Mouse (Mus musculus) common myeloid progenitor, adult 5-6 weeks (primary cell): ENCODE results near the gene Olfr635. TPM values are rescaled to one million over a fixed set of nuclear protein-coding genes. Genes with fewer than 3 reads are reported as not detected.
"Not testable (repeated sequence)": the region's sequence is repeated elsewhere in the genome, so short reads cannot be mapped to it uniquely, and the experiment has no call there.

ENCODE experiments used
- ATAC-seq: replicated peaks from 2 replicates; pipeline ENCODE4 v1.8.0; 2016; ENCODE audit warnings: low read depth, mild to moderate bottlenecking, moderate TSS enrichment, inconsistent platforms; ENCODE audit not compliant: poor library complexity, severe bottlenecking
- total RNA-seq: library from RNA; stranded (forward); fragments of 200-1000, 187-1606 nt; gene quantifications from 2 replicates; pipeline ENCODE4 v1.2.3, GENCODE M21; 2017

Olfr635 gene
- not detected in 2 replicates for total RNA-seq

DNA sequence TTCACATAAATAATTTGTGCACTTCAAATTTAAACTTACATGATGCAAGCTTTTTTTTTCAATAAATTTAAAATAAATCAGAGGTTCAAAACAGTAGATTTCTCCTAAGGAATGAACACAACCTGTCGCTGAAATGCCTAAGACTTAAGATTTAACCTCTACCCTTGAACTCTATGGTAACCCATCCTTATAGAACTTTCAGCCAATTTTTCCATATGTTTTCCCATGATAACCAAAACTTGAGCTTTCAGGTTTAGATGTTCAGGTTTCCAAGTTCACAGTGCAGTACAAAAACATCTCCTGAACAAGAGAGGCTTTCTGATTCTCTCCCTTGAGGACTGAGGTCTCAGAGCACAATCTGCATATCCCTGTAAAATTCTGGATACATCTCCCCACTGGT lies at the start of gene Olfr635:
Olfr635 (plus strand) TSS at position 301 of the 400 bp plus-strand sequence.
- ATAC-seq, result no peak

DNA sequence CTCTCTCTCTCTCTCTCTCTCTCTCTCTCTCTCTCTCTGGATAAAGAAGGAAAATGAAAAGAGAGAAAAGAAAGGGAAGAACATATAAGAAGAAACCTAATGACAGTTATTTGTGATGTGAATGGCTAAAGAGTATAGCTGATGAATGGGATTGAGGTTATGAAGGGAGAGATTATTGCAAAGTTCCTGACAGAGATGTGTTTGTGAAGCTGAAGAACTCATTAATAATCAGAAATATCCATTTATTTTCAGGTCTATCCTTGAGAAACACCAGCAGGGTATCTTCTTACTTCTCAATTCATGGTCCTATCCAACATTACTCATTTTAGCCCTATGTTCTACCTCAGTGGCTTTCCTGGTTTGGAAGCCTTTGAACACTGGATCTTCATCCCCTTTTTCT lies 42.4 kb upstream of the Olfr635 start, which contains the start of gene Olfr631:
Olfr631 (plus strand) TSS at position 301 of the 400 bp plus-strand sequence.
- no peak for ATAC-seq

DNA sequence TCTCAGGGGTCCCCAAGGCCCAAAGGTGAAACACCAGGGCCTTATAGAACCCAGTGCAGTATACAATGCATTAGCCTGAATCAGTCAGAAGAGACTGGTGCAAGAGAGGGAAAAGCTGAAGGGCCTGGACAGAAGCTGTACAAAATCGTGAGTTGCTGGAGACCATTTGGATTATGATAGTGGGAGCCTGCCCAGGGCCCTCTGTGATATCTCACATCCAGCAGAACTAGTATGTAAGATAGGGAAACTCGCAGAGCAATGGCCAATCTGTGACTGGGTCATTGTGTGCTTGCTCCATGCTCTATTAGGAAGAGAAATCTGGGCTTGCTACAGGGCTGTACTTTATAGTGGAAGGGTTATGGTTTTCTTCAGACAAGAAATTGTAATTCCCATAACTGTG lies 36.7 kb upstream of the Olfr635 start, which contains the start of gene Olfr632:
Olfr632 (plus strand) TSS at position 84 of the 400 bp plus-strand sequence.
- no peak for ATAC-seq

DNA sequence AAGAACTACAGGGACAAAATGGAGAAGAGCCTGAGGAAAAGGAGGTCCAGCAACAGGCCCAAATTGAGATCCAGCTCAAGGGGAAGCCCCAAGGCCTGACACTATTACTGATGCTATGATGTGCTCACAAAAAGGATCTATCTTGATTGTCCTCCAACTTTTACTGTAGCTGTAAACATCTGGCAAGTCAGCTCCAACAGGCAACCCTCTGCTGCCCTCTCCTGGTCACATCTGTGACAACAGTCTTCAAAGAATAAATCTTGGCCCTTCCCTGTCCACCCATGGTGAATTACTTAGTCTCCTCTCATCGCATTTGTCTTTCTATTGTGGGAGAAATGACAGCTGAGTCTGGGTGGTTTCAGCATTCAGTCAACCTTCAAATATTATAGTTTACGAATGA lies 28.2 kb upstream of the Olfr635 start:
- peak; percentile 99 for ATAC-seq

DNA sequence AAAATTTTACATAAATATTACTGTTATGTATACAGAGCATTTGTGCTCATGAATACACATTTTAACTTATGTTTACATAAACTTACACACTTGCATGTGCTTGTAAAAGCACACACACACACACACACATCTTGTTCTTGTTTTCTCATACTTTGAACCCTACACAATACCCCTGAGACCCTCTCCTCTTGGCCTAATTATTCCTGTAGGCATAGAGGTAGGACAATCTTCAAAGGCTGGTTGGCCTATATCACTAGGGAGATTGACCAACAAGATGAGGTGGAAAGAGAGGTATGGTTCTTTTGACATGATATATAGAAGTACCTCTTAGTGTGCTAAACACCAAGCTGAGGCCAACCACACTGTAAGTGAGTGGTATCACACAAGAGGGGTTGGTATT lies 26.8 kb upstream of the Olfr635 start, which contains the start of gene Olfr633:
Olfr633 (plus strand) TSS at position 301 of the 400 bp plus-strand sequence.
- no peak for ATAC-seq

DNA sequence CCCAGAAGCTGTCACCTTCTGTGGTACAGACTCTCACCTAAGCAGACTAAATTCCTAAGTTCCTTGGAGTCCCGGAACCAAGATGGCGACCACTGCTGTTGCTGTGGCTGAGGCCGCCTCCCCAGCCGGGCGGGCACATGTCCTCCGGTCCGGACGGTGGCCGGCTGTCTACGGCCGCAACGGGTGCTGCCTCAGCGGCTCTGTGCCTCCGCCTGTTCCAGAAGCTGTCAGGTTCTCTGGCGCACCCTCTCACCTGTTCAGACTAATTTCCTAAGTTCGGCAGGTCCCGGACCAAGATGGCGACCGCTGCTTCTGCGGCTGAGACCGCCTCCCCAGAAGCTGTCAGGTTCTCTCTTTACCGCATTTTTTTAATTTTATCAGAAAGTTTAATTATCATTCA lies 4.1 kb upstream of the Olfr635 start:
- not testable (repeated sequence) for ATAC-seq

DNA sequence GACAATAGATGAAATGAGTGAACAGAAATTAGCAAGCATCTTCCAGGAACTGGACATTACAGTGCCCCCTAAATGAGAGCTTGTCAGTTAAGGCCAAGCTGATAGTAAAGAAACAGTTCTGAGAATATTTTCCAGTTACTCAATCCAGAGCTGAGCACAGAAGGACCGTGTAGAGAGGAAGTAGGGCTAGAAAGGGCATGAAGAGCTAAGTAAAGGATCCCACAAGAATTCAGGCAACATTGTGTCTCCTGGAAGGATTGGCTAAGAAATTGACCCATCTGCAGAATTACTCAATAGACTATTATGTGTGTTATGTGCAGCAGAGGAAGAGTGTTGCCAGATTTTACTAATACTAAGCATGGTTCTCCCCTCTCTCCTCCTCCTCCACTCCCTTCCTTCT lies 830 bp downstream of the Olfr635 start:
- ATAC-seq, result peak; percentile 42; the same call in 1 of the 2 replicates

DNA sequence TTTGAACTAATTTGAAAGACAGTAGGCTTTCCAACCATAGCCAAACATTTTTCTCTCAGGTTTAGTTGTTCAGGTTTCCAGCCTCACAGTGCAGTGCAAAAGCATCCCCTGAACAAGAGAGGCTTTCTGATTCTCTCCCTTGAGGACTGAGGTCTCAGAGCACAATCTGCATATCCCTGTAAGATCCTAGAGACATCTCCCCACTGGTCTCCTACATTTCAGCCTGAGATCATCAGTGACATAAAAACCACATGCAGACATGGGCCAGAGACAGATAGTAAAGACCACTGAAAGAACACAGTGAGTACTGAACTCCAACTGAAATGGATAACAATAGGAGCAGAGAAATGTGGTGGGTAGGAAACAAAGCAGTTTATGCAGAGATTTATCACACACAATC lies 27.5 kb downstream of the Olfr635 start, which contains the start of gene Olfr638:
Olfr638 (plus strand) TSS at position 301 of the 400 bp plus-strand sequence.
- ATAC-seq, result no peak

DNA sequence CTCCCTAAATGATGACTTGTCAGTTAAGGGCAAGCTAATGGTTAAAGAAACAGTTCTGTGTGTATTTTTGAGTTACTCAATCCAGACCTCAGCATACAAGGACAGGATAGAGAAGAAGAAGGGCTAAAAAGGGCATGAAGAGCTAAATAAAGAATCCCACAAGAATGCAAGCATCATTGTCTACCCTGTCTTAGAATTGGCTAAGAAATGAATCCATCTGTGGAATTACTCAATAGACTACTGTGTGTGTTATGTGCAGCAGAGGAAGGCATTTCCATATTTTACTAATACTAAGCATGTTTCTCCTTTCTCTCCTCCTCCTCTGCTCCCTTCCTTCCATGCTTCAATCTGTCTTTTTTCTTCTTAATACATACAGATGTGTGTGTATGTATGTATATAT lies 28.2 kb downstream of the Olfr635 start:
- ATAC-seq, result 0 out of 2 replicates have a peak, but pooled peaks have one; percentile 45

DNA sequence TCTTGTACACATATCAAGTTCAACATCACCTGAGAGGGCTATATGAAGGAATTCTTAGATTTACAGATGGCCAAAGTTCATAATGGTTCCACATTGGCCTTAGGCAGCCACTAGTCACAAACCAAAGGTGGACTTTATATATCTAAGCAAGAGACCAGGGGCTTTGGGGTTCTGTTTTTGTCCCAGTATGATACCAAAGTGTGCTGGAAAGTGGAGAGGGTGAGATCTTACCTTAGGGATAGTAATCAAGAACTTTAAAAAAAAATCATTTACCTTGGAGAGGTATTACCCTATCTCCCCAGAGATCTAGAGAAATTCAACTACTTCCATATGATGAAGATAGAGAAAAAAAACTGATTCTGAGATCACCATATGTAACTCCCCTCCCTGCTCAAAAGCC lies 46.3 kb downstream of the Olfr635 start, which contains the start of gene Olfr639:
Olfr639 (minus strand) TSS at position 101 of the 400 bp plus-strand sequence.
- no peak for ATAC-seq

DNA sequence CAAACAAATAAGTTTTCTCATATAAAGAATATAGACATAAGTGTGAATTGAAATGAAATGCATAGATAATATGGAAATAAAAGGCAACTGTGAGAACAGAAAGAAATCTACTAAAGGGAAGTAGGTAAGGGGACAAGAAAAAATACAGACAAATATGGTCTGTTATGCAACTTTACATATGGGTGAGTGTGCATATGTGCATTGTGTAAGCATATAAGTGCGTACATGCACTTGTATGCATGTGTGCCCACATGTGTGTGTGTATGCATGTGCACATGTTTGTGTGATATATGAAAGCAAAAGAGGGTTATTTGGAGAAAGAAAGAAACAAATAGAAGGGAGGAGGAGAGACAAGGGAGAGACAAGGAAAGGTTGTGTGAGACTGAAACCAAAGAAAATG lies 48.0 kb downstream of the Olfr635 start:
- ATAC-seq, result no peak

DNA sequence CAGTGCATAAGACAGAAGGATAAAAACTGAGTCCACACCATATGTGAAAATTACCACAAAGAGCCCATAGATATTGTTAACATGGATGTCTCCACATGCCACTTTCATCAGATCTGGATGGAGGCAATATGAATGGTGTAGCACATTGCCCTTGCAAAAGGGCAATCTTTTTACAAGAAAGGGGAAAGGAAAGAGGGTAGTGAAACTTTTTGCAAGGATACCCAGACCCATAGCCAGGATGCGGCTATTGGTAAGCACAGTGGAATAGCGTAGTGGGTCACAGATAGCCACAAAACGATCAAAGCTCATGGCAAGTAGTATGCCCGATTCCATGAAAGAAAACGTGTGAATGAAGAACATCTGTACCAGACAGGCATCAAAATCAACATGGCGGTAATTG lies 50.7 kb downstream of the Olfr635 start:
- peak; percentile 72 for ATAC-seq

DNA sequence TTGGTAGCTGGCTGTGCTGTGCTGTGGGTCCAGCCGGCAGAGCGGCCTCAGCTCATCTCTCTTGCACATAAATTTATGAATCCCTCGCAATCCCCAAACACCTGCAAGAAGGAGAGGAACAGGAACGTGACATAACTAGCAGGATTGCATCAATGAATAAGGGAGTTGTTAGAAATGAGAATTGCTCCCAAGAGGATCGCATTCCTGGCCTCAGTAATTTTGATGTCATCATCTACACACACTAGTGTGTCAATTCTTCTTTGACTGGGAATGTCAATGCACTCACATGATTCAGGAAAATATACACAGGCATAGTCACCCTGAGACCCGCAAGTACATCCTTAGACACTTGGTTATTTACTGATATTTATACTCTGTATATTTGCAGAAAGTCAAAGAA lies 54.5 kb downstream of the Olfr635 start, which contains the start of gene Olfr640:
Olfr640 (minus strand) TSS at position 101 of the 400 bp plus-strand sequence.
- no peak for ATAC-seq

DNA sequence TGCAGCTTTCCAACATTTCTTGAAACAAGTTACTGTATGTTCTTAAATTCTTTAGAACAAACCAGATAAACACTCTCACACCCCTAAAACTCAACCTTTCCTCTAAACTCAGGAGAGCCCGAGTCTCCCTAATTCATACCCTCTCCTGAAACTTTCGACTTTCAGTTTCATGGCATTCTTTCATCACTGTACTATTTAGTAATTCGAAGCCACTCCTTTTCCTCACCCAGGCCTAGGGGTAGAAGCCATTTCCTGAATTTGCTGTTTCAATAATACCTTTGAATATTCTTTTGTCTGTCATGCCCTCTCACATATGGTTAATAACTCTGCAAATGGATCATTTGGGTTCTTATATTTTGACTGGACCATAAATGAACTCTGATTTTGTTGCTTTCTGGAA lies 56.0 kb downstream of the Olfr635 start:
- no peak for ATAC-seq

DNA sequence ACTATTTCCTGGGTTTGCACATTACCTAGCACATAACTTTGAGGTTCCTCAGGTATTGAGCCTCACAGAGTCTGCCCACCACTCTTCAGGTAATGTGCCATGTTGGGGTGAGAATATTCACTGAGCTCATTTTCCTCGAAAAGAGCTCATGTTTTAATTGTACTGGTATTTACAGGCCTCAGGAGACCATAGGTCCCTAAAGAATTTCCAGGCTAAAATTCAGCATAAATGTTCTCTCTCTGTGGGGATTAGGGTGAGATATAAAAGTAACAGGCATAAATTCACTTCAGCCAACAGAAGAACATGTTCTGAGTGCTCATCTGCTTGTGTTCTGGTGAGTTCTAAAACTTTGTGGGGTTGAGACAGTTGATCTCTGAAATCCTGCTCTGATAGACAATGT lies 64.2 kb downstream of the Olfr635 start, which contains the start of gene Olfr641:
Olfr641 (plus strand) TSS at position 301 of the 400 bp plus-strand sequence.
- no peak for ATAC-seq

Other genes starting within 250 kb of the Olfr635 start
- gene Olfr628, start 240.8 kb upstream of the Olfr635 start, total RNA-seq, result not detected in 2 replicates
- gene Olfr629, start 226.2 kb upstream of the Olfr635 start, total RNA-seq, result not detected in 2 replicates
- gene Olfr630, start 213.8 kb upstream of the Olfr635 start, total RNA-seq, result not detected in 2 replicates
- not detected in 2 replicates for gene Olfr69, start 199.6 kb upstream of the Olfr635 start, total RNA-seq
- not detected in 2 replicates for gene Olfr68, start 191.5 kb upstream of the Olfr635 start, total RNA-seq
- not detected in 2 replicates for gene Olfr67, start 179.3 kb upstream of the Olfr635 start, total RNA-seq
- 13.0 and 18.6 TPM in 2 replicates for gene Hbb-bt, start 157.2 kb upstream of the Olfr635 start, total RNA-seq
- 16.6 and 33.2 TPM in 2 replicates for gene Hbb-bs, start 143.1 kb upstream of the Olfr635 start, total RNA-seq
- not detected in 2 replicates for gene Hbb-bh2, start 130.6 kb upstream of the Olfr635 start, total RNA-seq
- gene Hbb-bh1, start 128.0 kb upstream of the Olfr635 start, total RNA-seq, result not detected in 2 replicates
- gene Hbb-y, start 117.9 kb upstream of the Olfr635 start, total RNA-seq, result 2.9 TPM in 1 of 2 replicates, not detected in the other
- not detected in 2 replicates for gene Olfr66, start 84.9 kb upstream of the Olfr635 start, total RNA-seq
- gene Olfr64, start 76.7 kb upstream of the Olfr635 start, total RNA-seq, result not detected in 2 replicates
- not detected in 2 replicates for gene Olfr65, start 67.7 kb upstream of the Olfr635 start, total RNA-seq
- not detected in 2 replicates for gene Olfr631, start 42.3 kb upstream of the Olfr635 start, total RNA-seq
- gene Olfr632, start 36.8 kb upstream of the Olfr635 start, total RNA-seq, result not detected in 2 replicates
- not detected in 2 replicates for gene Olfr633, start 26.7 kb upstream of the Olfr635 start, total RNA-seq
- gene Olfr638, start 27.6 kb downstream of the Olfr635 start, total RNA-seq, result not detected in 2 replicates
- gene Olfr639, start 46.2 kb downstream of the Olfr635 start, total RNA-seq, result not detected in 2 replicates
- gene Olfr640, start 54.4 kb downstream of the Olfr635 start, total RNA-seq, result not detected in 2 replicates
- not detected in 2 replicates for gene Olfr641, start 64.3 kb downstream of the Olfr635 start, total RNA-seq
- gene Olfr642, start 81.5 kb downstream of the Olfr635 start, total RNA-seq, result not detected in 2 replicates
- gene 4930516K23Rik, start 90.3 kb downstream of the Olfr635 start, total RNA-seq, result not detected in 2 replicates
- not detected in 2 replicates for gene Olfr644, start 100.7 kb downstream of the Olfr635 start, total RNA-seq
- gene Olfr645, start 114.3 kb downstream of the Olfr635 start, total RNA-seq, result not detected in 2 replicates
- not detected in 2 replicates for gene Olfr646, start 133.7 kb downstream of the Olfr635 start, total RNA-seq
- gene Ubqln5, start 158.7 kb downstream of the Olfr635 start, total RNA-seq, result not detected in 2 replicates
- gene Olfr643, start 166.3 kb downstream of the Olfr635 start, total RNA-seq, result not detected in 2 replicates
- not detected in 2 replicates for gene Ubqln3, start 172.1 kb downstream of the Olfr635 start, total RNA-seq
- 0.05 TPM in 1 of 2 replicates, not detected in the other for gene Ubqlnl, start 179.4 kb downstream of the Olfr635 start, total RNA-seq
- not detected in 2 replicates for gene Olfm5, start 193.7 kb downstream of the Olfr635 start, total RNA-seq
- gene Olfr648, start 212.2 kb downstream of the Olfr635 start, total RNA-seq, result not detected in 2 replicates
- gene Olfr649, start 224.8 kb downstream of the Olfr635 start, total RNA-seq, result not detected in 2 replicates
- gene Trim6, start 247.6 kb downstream of the Olfr635 start, total RNA-seq, result 3.0 and 3.2 TPM in 2 replicates